Mouse (Mus musculus): ENCODE results near the gene Ptprt. TPM values are rescaled to one million over a fixed set of nuclear protein-coding genes. Genes with fewer than 3 reads are reported as not detected.

The Ptprt gene
- total and polyA plus RNA-seq, 3 experiments = not detected

GRCm38 (mm10) chr2:161534151-161534550 lies 1126.8 kb downstream of the Ptprt start:
- no peak for DNase-seq (ENCODE audit: low read depth, low spot score)
- no peak for TF ChIP-seq POLR2AphosphoS5 (IDR thresholded peaks at IDR 0.05; ENCODE audit: borderline replicate concordance, low read depth, low read length)
- TF ChIP-seq MYC (IDR thresholded peaks at IDR 0.05; ENCODE audit: low read depth, low read length) = no peak
- no peak for TF ChIP-seq TAL1 (IDR thresholded peaks at IDR 0.05; ENCODE audit: low read length)
- no peak for TF ChIP-seq MAZ (IDR thresholded peaks at IDR 0.05; ENCODE audit: low read depth, low read length)
- no peaks in the 10 kb centered on the region for H3K79me2 ChIP-seq (ENCODE audit: control insufficient read depth, insufficient read depth, low read length, poor library complexity)

GRCm38 (mm10) chr2:161527192-161527591 lies 1133.8 kb downstream of the Ptprt start:
- TF ChIP-seq TAL1 (IDR thresholded peaks at IDR 0.05; ENCODE audit: low read length) (no peak), ZC3H11A (IDR thresholded peaks at IDR 0.05; ENCODE audit: low read depth, low read length) (no peak), KAT2A (conservative IDR thresholded peaks at IDR 0.05; ENCODE audit: low read depth, low read length) (no peak), RAD21 (IDR thresholded peaks at IDR 0.05; ENCODE audit: low read depth, low read length) (no peak), TBP (IDR thresholded peaks at IDR 0.05; ENCODE audit: low read depth, low read length) (no peak), ZNF384 (IDR thresholded peaks at IDR 0.05; ENCODE audit: low read depth, low read length) (no peak), MAFK (IDR thresholded peaks at IDR 0.05; ENCODE audit: borderline replicate concordance, low read depth, low read length) (no peak), JUND (IDR thresholded peaks at IDR 0.05; ENCODE audit: low read depth, low read length) (no peak), MAZ (IDR thresholded peaks at IDR 0.05; ENCODE audit: low read depth, low read length) (no peak), GATA1 (IDR thresholded peaks at IDR 0.05; ENCODE audit: low read depth, low read length) (no peak), CHD1 (IDR thresholded peaks at IDR 0.05; ENCODE audit: low read depth, low read length) (no peak), CTCF (IDR thresholded peaks at IDR 0.05 in 2 of 3, conservative IDR thresholded peaks at IDR 0.05 in 1 of 3; ENCODE audit: control insufficient read depth in 1 of 3, insufficient read depth in 1 of 3, low read depth in 2 of 3, low read length in 3 of 3, poor library complexity in 1 of 3, severe bottlenecking in 1 of 3) (no peak), MYB (IDR thresholded peaks at IDR 0.05; ENCODE audit: low read depth, low read length) (no peak), NRF1 (IDR thresholded peaks at IDR 0.05; ENCODE audit: insufficient read depth, low read depth, low read length, poor library complexity, severe bottlenecking) (no peak), SIN3A (IDR thresholded peaks at IDR 0.05; ENCODE audit: low read length) (no peak), POLR2AphosphoS5 (IDR thresholded peaks at IDR 0.05; ENCODE audit: borderline replicate concordance, low read depth, low read length) (no peak)

More at GRCm38 (mm10) chr2:161534151-161534550, 1126.8 kb downstream of the Ptprt start:
- Histone ChIP-seq H3K4me1 (ENCODE audit: control insufficient read depth in 1 of 2, insufficient read depth in 2 of 2, low read length in 2 of 2) (no peaks in the 10 kb centered on the region), H3K9me3 (replicated peaks; ENCODE audit: insufficient read depth, low read length) (no peaks in the 10 kb centered on the region), H3K27ac (ENCODE audit: control insufficient read depth, low read depth, low read length) (no peak overlapping the region), H3K27me3 (ENCODE audit: control insufficient read depth in 1 of 2, insufficient read depth in 2 of 2, low read length in 2 of 2) (no peaks in the 10 kb centered on the region), H3K36me3 (ENCODE audit: control insufficient read depth in 1 of 2, insufficient read depth in 2 of 2, low read length in 2 of 2) (no peaks in the 10 kb centered on the region), H3K4me3 (ENCODE audit: control insufficient read depth in 1 of 2, insufficient read depth in 1 of 2, low read depth in 2 of 2, low read length in 2 of 2) (no peak overlapping the region), H3K9ac (ENCODE audit: control insufficient read depth, low read depth, low read length, poor library complexity, severe bottlenecking) (no peak overlapping the region)

More at GRCm38 (mm10) chr2:161527192-161527591, 1133.8 kb downstream of the Ptprt start:
- Histone ChIP-seq H3K4me1 (ENCODE audit: control insufficient read depth in 1 of 2, insufficient read depth in 2 of 2, low read length in 2 of 2) (no peaks in the 10 kb centered on the region), H3K36me3 (ENCODE audit: control insufficient read depth in 1 of 2, insufficient read depth in 2 of 2, low read length in 2 of 2) (no peaks in the 10 kb centered on the region), H3K27me3 (ENCODE audit: control insufficient read depth in 1 of 2, insufficient read depth in 2 of 2, low read length in 2 of 2) (no peaks in the 10 kb centered on the region), H3K9me3 (replicated peaks; ENCODE audit: insufficient read depth, low read length) (no peaks in the 10 kb centered on the region), H3K4me3 (ENCODE audit: control insufficient read depth in 1 of 2, insufficient read depth in 1 of 2, low read depth in 2 of 2, low read length in 2 of 2) (no peak overlapping the region), H3K27ac (ENCODE audit: control insufficient read depth, low read depth, low read length) (no peak overlapping the region), H3K79me2 (ENCODE audit: control insufficient read depth, insufficient read depth, low read length, poor library complexity) (no peaks in the 10 kb centered on the region), H3K9ac (ENCODE audit: control insufficient read depth, low read depth, low read length, poor library complexity, severe bottlenecking) (no peak overlapping the region)
- no peak for DNase-seq (ENCODE audit: low read depth, low spot score)
